Mouse (Mus musculus): Measurements from ENCODE around the gene D630045J12Rik. TPM values are rescaled to one million over a fixed set of nuclear protein-coding genes. Genes with fewer than 3 reads are reported as not detected.

The D630045J12Rik gene
- total and polyA plus RNA-seq, 3 experiments, result 2.5 to 6.2 TPM; not detected in 1

DNA sequence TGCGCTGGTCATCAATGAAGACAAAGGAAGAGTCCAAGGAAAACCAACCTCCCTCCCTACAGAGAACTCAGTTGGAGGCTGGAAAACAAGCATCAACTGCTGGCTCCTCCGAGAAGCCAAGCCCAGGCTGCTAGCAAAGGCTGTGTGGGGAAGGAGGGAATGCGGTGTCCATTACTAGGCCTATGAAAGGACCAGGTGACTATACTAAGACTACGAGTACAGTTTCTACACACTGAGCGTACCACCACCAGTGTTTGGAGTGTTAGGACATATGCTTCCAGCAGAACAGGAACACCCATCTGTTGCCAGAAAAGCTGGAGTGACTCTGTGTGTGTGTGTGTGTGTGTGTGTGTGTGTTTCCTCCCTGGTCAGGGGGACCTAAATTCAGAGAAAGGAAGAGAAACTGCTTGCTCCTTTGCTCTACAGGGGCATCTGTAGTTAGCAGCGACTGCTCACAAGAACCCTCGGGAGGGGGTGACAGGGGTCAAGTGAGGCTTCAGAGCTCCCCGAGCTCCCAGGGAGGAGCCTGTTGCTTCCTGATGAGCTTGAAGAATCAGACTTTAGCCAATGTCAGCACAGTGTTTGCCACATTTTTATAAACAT, 108.2 kb downstream of the D630045J12Rik start:
- TF ChIP-seq ZKSCAN1 (IDR thresholded peaks at IDR 0.05; ENCODE audit: low read depth, low read length), result no peak
- TF ChIP-seq MYB (IDR thresholded peaks at IDR 0.05; ENCODE audit: low read depth, low read length), result no peak
- no peak for TF ChIP-seq ELF1 (IDR thresholded peaks at IDR 0.05; ENCODE audit: low read depth, low read length)
- no peak for TF ChIP-seq EP300 (IDR thresholded peaks at IDR 0.05; ENCODE audit: low read depth in 1 of 2, low read length in 2 of 2)
- TF ChIP-seq RAD21 (IDR thresholded peaks at IDR 0.05; ENCODE audit: low read depth, low read length), result no peak
- TF ChIP-seq HCFC1 (IDR thresholded peaks at IDR 0.05; ENCODE audit: low read depth, low read length), result no peak
- no peak for TF ChIP-seq USF2 (IDR thresholded peaks at IDR 0.05; ENCODE audit: borderline replicate concordance in 1 of 2, insufficient read depth in 1 of 2, low read depth in 1 of 2, low read length in 2 of 2)
- TF ChIP-seq CHD1 (IDR thresholded peaks at IDR 0.05; ENCODE audit: low read depth, low read length), result no peak
- TF ChIP-seq BHLHE40 (IDR thresholded peaks at IDR 0.05; ENCODE audit: borderline replicate concordance, low read depth, low read length), result no peak
- TF ChIP-seq SIN3A (IDR thresholded peaks at IDR 0.05; ENCODE audit: low read length), result no peak
- TF ChIP-seq MAFK (IDR thresholded peaks at IDR 0.05; ENCODE audit: borderline replicate concordance, low read depth, low read length), result no peak
- no peak for TF ChIP-seq ZMIZ1 (IDR thresholded peaks at IDR 0.05; ENCODE audit: low read depth, low read length)
- no peak for TF ChIP-seq RCOR1 (IDR thresholded peaks at IDR 0.05; ENCODE audit: low read depth, low read length)
- TF ChIP-seq ETS1 (IDR thresholded peaks at IDR 0.05; ENCODE audit: low read depth, low read length), result no peak
- TF ChIP-seq SMC3 (IDR thresholded peaks at IDR 0.05; ENCODE audit: low read depth, low read length), result no peak
- no peak for TF ChIP-seq ZNF384 (IDR thresholded peaks at IDR 0.05; ENCODE audit: low read depth, low read length)
- no peak for TF ChIP-seq MAZ (IDR thresholded peaks at IDR 0.05; ENCODE audit: low read depth, low read length)
- H3K79me2 ChIP-seq (ENCODE audit: control insufficient read depth, insufficient read depth, low read length, poor library complexity), result no peaks in the 10 kb centered on the region
- H3K4me3 ChIP-seq (ENCODE audit: control insufficient read depth in 1 of 2, insufficient read depth in 1 of 2, low read depth in 2 of 2, low read length in 2 of 2), result no peak overlapping the region
- H3K9ac ChIP-seq (ENCODE audit: control insufficient read depth, low read depth, low read length, poor library complexity, severe bottlenecking), result no peak overlapping the region
- no peak for DNase-seq (ENCODE audit: low read depth, low spot score)
- no peaks in the 10 kb centered on the region for H3K4me1 ChIP-seq (ENCODE audit: control insufficient read depth in 1 of 2, insufficient read depth in 2 of 2, low read length in 2 of 2)
- H3K36me3 ChIP-seq (ENCODE audit: control insufficient read depth in 1 of 2, insufficient read depth in 2 of 2, low read length in 2 of 2), result no peaks in the 10 kb centered on the region
- no peaks in the 10 kb centered on the region for H3K27me3 ChIP-seq (ENCODE audit: control insufficient read depth in 1 of 2, insufficient read depth in 2 of 2, low read length in 2 of 2)
- H3K27ac ChIP-seq (ENCODE audit: control insufficient read depth, low read depth, low read length), result no peak overlapping the region
- no peaks in the 10 kb centered on the region for H3K9me3 ChIP-seq (replicated peaks; ENCODE audit: insufficient read depth, low read length)

DNA sequence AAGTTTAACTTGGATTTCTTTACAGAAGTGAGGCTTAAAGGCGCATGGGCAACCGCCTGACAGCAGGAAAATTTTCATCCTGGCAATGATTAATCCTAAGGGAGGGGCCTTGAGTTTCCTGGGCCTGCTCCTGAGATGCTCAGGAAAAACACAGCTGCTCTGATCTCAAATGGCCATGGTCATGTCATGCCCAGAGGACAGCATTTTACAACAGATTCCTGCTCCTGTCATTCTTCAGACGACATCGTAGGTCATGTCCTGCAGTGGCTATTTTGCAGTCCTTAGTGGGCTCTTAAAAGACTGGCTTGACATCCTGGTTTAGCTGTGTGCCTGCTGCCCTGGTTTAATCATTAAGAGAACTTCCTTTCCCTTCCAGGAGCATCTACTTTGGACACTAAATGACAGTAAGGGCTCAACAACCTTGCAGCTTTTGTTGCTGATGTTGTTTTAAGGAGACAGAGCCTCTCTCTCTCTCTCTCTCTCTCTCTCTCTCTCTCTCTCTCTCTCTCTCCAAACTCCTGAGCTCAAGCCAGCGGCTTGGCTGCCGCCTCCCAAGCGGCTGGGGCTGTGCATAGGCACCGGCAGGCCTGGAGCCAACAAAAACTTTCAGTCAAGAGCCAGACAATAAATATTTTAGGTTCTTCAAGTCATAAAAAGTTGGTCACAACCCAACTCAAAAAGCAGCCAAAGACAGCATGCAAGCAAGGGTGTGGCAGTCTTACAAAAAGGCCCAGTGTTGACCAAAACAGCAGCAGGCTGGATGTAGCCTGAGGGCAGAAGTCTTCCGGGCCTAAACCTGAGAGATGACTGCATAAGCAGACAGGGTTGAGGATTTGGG, 109.4 kb downstream of the D630045J12Rik start:
- H3K27ac ChIP-seq (ENCODE audit: control insufficient read depth, low read depth, low read length), result no peak overlapping the region
- no peaks in the 10 kb centered on the region for H3K27me3 ChIP-seq (ENCODE audit: control insufficient read depth in 1 of 2, insufficient read depth in 2 of 2, low read length in 2 of 2)
- no peak overlapping the region for H3K9ac ChIP-seq (ENCODE audit: control insufficient read depth, low read depth, low read length, poor library complexity, severe bottlenecking)
- no peaks in the 10 kb centered on the region for H3K9me3 ChIP-seq (replicated peaks; ENCODE audit: insufficient read depth, low read length)
- no peak overlapping the region for H3K4me3 ChIP-seq (ENCODE audit: control insufficient read depth in 1 of 2, insufficient read depth in 1 of 2, low read depth in 2 of 2, low read length in 2 of 2)
- TF ChIP-seq SMC3 (IDR thresholded peaks at IDR 0.05; ENCODE audit: low read depth, low read length) (no peak), GATA1 (IDR thresholded peaks at IDR 0.05; ENCODE audit: low read depth, low read length) (no peak), BHLHE40 (IDR thresholded peaks at IDR 0.05; ENCODE audit: borderline replicate concordance, low read depth, low read length) (no peak), CTCF (IDR thresholded peaks at IDR 0.05 in 2 of 3, conservative IDR thresholded peaks at IDR 0.05 in 1 of 3; ENCODE audit: control insufficient read depth in 1 of 3, insufficient read depth in 1 of 3, low read depth in 2 of 3, low read length in 3 of 3, poor library complexity in 1 of 3, severe bottlenecking in 1 of 3) (no peak), NRF1 (IDR thresholded peaks at IDR 0.05; ENCODE audit: insufficient read depth, low read depth, low read length, poor library complexity, severe bottlenecking) (no peak), ETS1 (IDR thresholded peaks at IDR 0.05; ENCODE audit: low read depth, low read length) (no peak), POLR2AphosphoS5 (IDR thresholded peaks at IDR 0.05; ENCODE audit: borderline replicate concordance, low read depth, low read length) (no peak), ZNF384 (IDR thresholded peaks at IDR 0.05; ENCODE audit: low read depth, low read length) (no peak), MAZ (IDR thresholded peaks at IDR 0.05; ENCODE audit: low read depth, low read length) (no peak), CHD2 (IDR thresholded peaks at IDR 0.05; ENCODE audit: low read length) (no peak)
- no peak for DNase-seq (ENCODE audit: low read depth, low spot score)
- no peaks in the 10 kb centered on the region for H3K36me3 ChIP-seq (ENCODE audit: control insufficient read depth in 1 of 2, insufficient read depth in 2 of 2, low read length in 2 of 2)
- H3K79me2 ChIP-seq (ENCODE audit: control insufficient read depth, insufficient read depth, low read length, poor library complexity), result no peaks in the 10 kb centered on the region
- H3K4me1 ChIP-seq (ENCODE audit: control insufficient read depth in 1 of 2, insufficient read depth in 2 of 2, low read length in 2 of 2), result no peaks in the 10 kb centered on the region
